Mouse (Mus musculus): ENCODE measurements at regions not wholly inside any gene's neighbourhood (a gene's known extent, or its start where the extent isn't known, plus 50 kb on each side); places are given as distances from the start of the nearest gene placed in this dataset.

DNA sequence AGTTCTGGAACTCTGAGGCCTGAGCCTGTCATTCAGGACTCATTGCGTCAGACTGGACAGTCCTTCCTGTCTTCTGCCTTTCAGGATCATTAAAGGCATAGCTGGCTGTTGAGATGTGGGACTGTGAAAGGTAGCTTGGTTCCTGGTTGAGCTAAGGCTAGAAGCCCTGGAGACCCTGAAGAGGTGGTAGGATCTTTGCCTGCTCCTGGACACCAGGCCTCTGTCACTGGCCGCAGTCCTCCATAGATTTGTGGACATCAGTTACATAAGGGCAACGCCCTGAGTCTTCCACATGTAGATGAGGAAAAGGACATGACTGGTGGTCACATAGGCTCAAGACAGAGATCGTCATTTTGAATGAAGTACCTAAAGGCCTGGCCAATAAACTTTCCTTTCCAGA, 127.9 kb downstream of the Opa1 start:
- in situ Hi-C loops (cut with MboI, MseI) = loop anchor here in 1 of 2 experiments (5.0 kb wide), 1 partner anchor 725 kb away; no protein-coding TSS in a partner anchor

DNA sequence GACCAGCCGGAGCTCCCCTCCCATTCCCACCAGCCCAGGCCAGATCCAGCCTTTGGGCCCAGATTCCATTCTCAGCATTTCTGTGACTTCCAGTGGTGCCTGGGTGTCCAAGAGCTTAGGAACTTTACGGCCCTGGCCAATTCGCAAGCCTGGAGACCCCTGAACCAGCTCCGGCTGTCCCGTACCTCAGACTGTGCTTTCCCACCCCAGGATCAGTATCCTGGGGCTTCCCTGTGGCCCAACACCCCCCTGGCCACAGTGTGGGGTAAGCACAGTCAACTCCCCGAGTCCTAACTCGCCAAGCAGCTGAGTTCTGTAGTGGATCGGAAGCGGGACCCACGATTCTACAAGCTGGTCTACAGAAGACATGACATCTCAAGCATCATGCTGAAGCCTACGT, 128.5 kb downstream of the Opa1 start:
- in situ Hi-C loops (cut with MboI, MseI) = loop anchor here in 1 of 2 experiments (5.0 kb wide), 1 partner anchor 725 kb away; no protein-coding TSS in a partner anchor

GRCm38 (mm10) chr16:29709072-29709471, 129.9 kb downstream of the Opa1 start:
- in situ Hi-C loops (cut with MboI, MseI) = loop anchor here in 1 of 2 experiments (5.0 kb wide), 1 partner anchor 723 kb away; no protein-coding TSS in a partner anchor

DNA sequence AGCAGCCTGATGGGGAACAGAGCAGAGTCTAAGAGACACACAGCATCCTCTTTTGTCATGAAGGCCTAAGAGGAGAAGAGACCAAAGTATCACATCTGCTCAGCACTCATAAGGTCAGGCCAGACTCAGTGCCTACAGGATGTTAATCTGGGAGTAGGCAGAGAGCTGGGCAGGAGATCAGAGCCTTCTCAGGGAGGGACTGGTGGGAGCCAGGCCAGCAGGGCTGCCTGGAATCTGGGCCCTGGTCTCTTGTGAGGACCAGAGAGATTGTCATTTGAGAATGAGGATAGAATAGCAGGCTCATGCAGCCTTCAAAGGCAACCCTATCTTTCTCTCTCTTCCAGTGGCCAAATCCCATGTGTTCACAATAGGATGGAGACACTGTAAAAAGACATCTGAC, 132.3 kb downstream of the Opa1 start:
- in situ Hi-C loops (cut with MboI, MseI) = no loop called here

DNA sequence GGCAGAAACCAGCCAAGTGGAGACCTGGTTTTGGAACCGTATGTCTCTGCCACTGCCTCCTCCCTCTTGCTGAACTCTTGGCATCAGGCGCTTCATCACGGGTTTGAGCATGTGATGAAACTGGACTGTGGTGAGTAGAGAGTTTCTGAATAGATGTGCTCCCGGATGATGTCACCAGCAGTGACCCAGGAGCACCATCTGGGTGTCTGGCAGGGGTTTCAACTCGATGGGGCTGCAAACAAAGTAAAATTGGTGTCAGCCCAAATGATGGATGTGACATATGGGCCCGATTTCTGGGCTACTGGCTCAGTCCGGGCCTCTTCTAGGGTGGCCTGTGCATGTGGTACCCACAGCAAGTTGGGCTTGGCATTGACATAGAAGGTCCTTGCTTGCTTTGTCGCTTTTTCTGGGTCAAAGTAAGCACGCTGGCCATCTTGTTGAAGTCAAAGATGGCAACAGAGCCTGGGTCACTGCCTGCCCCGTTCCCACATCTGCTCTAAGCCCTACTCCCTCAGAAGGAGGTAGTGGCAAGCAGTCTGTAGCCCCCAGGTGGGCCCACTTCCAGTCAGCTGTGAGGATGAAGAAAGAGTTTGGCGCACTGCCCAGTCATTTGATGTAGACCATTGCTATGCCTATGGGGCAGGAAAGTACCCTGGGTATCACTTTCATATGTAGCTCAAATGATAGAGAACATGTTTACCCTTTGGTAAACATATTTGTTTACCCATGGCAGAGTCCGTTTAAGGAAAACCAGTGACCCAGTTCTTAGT, 133.0 kb downstream of the Opa1 start:
- in situ Hi-C loops (cut with MboI, MseI) = no loop called here

DNA sequence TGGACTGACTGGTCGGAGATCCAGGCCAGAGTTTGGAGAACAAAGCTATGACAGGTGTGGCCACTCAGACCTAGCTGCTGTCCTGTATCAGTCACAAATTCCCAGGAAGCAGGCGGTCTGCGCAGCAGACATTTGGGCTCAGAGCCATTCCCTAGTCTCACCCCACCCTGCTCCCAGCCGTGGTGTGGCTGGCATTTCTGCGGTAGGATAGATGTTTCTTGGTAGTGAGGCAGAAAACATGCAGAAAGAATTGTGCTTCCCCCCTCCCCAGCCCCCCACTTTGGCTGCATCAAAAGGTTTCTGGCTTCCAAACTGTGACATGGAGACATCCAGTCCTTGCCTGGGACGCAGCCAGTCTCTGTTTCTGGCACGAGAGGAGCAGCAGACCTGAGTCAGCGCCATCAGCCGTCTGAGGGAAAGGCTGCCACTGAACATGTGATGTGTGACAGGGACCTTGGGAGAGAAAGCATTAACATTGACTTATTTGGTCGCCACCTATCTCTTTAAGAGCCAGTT, 135.5 kb downstream of the Opa1 start:
- in situ Hi-C loops (cut with MboI, MseI) = no loop called here

GRCm38 (mm10) chr16:29718965-29719364, 139.8 kb downstream of the Opa1 start:
- in situ Hi-C loops (cut with MboI, MseI) = no loop called here

DNA sequence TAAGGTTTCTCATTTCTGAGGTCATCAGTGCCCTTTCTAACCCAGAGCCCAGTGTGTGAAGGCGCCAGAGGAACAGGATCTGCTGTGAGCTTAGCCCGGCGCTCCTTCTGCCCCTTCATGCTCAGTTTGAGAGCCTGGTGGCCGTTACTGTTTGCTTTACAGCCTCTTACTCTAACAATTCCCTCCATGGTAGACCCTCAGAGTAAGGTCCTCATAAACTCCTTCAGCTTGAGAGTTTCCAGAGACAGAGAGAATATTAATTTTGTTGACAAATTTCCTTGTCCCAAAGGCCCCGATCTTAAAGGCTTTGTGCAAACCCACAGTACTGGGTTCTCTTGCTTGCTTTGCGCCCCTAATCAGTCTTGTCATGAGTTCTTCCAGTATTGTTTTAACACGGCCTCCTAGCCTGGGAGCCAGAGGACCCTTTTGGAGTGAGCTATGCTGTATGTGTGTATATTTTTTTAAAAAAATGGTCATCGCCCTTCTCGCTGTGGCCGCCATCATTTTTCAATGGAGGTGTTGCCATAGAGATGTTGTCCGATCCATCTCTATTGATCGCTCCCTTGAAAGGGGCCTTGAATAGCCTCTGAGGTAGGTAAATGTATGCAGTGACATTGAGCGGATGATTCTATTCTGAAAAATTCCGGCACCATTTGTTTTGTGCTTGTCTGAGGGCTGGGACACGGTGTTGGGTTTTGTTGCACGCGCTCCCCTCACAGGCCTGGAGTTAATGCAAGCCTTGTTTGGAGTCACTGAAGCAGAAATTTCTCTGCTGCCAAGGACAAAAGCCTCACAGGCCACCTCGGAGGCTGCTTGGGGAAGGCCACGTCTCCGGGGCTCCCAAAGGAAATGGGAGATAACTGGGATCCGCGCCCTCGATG, 140.7 kb downstream of the Opa1 start:
- in situ Hi-C loops (cut with MboI, MseI) = loop anchor here in 1 of 2 experiments (10.0 kb wide), 1 partner anchor 495 kb away; no protein-coding TSS in a partner anchor

DNA sequence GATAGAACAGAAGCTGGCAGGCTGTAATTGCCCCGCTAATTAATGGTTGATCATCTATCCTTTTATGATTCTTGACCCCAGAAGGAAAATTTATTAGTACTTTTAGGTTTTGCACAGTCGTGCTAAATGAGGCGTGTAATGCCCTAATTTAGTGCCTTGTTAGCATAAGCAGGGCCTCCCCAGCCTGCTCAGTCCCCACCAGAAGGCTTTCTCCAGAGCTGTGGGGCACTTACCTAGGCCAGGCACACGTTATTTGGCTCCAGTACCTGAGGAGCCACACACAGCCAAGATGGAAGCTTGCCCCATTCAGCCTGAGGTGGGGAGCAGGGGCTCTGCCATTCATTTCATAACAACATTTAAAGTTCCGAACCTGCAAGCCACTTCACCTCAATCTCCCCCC, 146.0 kb downstream of the Opa1 start:
- in situ Hi-C loops (cut with MboI, MseI) = loop anchor here in 1 of 2 experiments (10.0 kb wide), 1 partner anchor 490 kb away; no protein-coding TSS in a partner anchor

DNA sequence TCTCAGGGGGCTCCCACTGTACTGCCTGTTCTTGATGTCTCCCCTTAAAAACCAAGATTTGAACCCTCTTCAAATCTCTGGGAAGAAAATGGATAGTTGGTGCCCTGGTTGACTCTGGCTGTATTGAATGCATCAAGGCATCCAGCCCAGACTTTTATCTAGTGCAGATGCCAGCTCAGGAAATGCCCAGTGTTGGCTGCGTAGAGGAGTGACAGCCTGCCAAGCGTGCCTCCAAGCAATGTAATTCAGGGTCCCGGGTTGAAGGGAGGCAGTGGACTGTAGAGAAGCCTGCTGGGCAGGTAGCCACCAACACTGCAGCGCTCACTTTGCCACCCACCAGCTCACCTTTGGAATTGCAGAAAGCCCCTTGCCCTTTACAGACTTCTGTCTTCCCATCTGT, 146.4 kb downstream of the Opa1 start:
- in situ Hi-C loops (cut with MboI, MseI) = loop anchor here in 1 of 2 experiments (10.0 kb wide), 1 partner anchor 489 kb away; no protein-coding TSS in a partner anchor

- in situ Hi-C loops (cut with MboI, MseI) = loop anchor here in 1 of 2 experiments (10.0 kb wide), 1 partner anchor 487 kb away; no protein-coding TSS in a partner anchor
These were observed 148.3 kb downstream of the Opa1 start for GRCm38 (mm10) chr16:29727397-29727796.

DNA sequence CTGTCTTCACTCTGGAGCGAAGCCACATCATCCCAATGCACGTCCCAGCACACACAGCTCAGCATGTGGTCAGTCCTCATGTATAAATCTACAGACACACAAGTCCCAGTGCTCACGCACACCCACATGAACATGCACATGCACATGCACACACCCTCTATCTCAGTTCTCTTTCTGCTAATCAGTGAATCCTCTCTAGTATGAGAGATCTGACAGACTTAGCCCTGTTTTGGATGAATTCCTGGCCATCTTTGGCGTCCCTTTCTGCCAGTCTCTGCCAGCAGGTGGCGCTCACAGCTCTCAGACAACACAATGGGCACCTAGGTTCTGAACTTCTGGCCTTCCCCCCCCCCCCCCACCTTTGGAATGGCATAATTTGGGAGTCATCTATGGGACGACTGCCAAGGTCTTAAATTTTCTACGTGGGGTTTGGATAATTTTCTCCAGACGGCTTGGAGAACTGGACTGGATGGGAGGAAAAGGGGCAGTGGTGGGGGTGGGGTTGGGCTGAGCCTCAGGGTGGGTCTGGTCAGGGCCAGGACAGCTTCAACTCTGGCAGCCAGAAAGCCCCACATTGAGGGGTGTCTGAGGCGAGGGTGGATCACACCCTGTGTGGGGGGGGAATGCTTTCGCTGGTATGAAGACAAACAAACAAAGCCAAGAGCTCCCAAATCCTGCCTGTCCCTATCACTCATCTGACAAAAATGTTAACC, 149.8 kb downstream of the Opa1 start:
- in situ Hi-C loops (cut with MboI, MseI) = loop anchor here in 1 of 2 experiments (10.0 kb wide), 1 partner anchor 486 kb away; no protein-coding TSS in a partner anchor

DNA sequence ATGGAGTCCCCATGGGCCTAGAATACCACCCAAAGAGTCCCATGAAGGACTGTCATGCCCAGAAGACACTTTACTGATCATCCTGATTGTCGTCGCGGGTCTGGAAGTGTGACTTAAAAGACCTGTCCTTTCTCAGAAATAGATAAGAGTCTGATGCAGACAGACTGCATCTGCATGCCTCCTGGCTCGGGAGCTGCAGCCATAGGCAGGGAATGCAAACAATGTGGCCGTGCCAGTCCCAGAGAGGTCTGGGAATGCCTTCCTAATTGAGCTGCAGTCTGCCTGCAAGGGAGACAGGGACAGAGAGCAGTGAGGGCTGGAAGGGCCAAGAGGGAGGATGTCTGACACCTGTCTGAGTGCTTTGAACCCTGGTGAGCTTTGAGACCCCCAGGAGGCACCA, 150.9 kb downstream of the Opa1 start:
- in situ Hi-C loops (cut with MboI, MseI) = loop anchor here (5.0 to 10.0 kb wide), 3 partner anchors 87 to 475 kb away; no protein-coding TSS in a partner anchor

DNA sequence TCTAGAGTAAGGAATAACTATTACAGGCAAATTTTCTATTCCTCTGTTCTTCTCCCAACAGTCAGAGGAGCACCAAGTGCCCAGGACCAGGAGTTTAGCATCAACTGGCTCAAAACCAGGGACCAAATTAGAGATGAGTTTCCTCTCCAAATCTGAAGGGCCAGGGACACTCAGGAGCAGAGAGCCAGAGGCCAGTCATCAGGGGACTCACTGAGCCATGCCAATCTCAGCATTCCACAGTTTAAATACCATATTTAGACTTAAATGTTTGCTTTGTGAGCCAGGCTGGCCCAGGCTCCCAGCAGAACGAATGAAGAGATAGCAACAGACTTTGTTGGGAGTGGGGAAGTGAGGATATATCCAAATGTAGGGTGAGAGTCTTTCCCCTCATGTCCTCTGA, 153.8 kb downstream of the Opa1 start:
- in situ Hi-C loops (cut with MboI, MseI) = loop anchor here (5.0 to 10.0 kb wide), 3 partner anchors 84 to 472 kb away; no protein-coding TSS in a partner anchor

DNA sequence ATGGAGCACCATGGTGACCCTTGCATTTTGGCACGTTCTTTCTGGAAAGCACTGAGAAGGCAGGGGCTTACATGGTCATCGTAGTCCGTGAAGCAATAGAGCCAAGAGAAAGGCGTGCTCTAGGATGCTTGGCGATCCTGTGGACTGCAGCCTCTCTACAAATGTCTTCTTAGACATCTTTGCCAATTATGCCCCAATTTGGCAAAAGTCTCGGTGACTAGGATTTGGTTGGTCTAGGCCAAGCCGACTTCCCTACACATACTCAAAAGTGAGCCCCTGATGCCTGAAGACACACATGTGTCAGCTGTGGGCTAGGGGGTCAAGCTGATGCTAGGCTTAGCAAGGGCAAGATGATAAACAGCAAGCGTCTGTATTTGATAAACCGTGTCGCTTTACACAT, 154.7 kb downstream of the Opa1 start:
- in situ Hi-C loops (cut with MboI, MseI) = loop anchor here (5.0 to 10.0 kb wide), 3 partner anchors 83 to 471 kb away; no protein-coding TSS in a partner anchor

DNA sequence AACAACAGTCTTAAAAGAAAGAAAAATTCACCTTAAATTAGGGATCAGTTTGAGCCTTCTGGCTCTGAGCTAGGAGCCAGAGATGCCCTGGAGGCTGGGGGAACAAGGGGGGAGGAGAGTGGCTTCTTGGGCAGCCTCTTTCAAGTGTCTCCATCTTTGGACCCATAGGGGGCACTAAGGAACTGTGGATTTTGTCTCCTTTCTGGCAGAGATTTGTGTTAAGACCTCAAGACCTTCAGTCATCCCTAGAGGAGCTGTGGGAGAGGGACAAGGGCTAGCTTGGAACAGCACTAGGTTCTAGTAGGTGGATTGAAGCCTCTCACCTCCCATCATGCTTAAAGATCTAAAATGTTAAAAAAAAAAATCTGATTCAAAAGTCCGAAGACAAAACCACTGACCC, 155.2 kb downstream of the Opa1 start:
- in situ Hi-C loops (cut with MboI, MseI) = loop anchor here (5.0 to 10.0 kb wide), 3 partner anchors 83 to 470 kb away; no protein-coding TSS in a partner anchor

DNA sequence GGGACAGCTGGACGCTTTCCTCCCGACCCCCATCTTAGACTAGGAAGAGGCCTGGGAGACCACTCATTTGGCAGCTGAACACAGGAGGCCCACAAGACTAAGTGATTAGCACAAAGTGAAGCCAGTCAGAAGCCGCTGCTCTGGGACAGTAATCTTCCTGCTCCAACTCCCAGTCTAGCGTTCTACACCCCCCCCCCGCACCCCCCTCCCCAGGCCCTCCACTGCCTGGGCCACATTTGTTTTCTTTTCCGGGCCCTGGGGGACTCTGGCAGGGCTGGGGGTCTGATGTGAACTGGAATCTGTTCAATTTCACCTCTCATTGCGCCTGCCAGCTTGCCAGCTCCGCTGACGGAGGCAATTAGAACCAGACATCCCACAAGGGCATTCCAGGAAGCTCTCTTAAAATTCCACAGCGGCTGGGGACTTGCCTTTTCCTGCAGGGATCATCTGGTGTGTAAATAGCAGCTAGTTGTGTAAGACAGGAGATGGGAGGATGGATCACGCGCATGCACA, 155.7 kb downstream of the Opa1 start:
- in situ Hi-C loops (cut with MboI, MseI) = loop anchor here (5.0 to 10.0 kb wide), 4 partner anchors 83 to 470 kb away; no protein-coding TSS in a partner anchor

- in situ Hi-C loops (cut with MboI, MseI) = loop anchor here (5.0 to 10.0 kb wide), 2 partner anchors 457 to 469 kb away; no protein-coding TSS in a partner anchor
These were observed 156.4 kb downstream of the Opa1 start for GRCm38 (mm10) chr16:29735371-29736008.

GRCm38 (mm10) chr16:29736211-29736610, 157.1 kb downstream of the Opa1 start:
- in situ Hi-C loops (cut with MboI, MseI) = loop anchor here (5.0 to 10.0 kb wide), 2 partner anchors 456 to 469 kb away; no protein-coding TSS in a partner anchor

GRCm38 (mm10) chr16:29738075-29738474, 158.9 kb downstream of the Opa1 start:
- in situ Hi-C loops (cut with MboI, MseI) = loop anchor here (5.0 to 10.0 kb wide), 2 partner anchors 454 to 467 kb away; no protein-coding TSS in a partner anchor
